Mouse (Mus musculus) large intestine, adult 2 months (tissue): ENCODE measurements around the gene Jtb. TPM values are rescaled to one million over a fixed set of nuclear protein-coding genes. Genes with fewer than 3 reads are reported as not detected.
A peak's percentile ranks its signal among the peaks of the same experiment; 100 is the strongest.
"Not testable (repeated sequence)": the region's sequence is repeated elsewhere in the genome, so short reads cannot be mapped to it uniquely, and the experiment has no call there.

ENCODE experiments used
- DNase-seq: peaks from one replicate; pipeline ENCODE4 v3.0.0-alpha.2; 2012; ENCODE audit warnings: low read depth, low spot score
- WGBS: fragments of 180-500 bp; shearing (Covaris S2); methylation state at CpG from one replicate; pipeline ENCODE4 v1.1.7; 2018; 5-methylcytosine and 5-hydroxymethylcytosine counted together
- polyA plus RNA-seq: library from polyadenylated mRNA; depleted of rRNA; stranded (reverse); fragments of >200 nt; gene quantifications from 2 replicates; pipeline ENCODE4 v1.2.3, GENCODE M21; 2012

Jtb gene
- polyA plus RNA-seq, 1 experiment: 53.6 TPM

DNA sequence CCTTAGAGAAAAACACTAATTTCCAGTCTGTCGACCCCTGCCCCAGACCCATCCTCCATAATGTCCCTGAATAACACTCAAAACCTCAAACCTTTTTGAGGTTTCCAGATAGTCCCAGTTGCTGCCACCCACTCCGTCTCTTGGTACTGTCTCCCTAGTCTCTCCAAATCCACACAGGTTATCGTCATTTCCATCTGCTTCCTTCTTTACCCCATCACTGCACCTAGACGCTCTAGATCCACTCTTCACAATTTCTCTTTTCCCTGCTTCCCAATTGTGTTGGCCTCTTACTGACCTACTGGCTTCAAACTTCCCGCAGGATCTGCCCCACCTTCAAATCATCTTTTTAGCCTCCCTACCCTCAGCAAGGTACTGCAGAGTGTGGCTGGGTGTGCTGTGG lies 10.3 kb upstream of the Jtb start:
- DNase-seq: no peak
- WGBS: 10% methylated on average over 5 of the region's 5 CpGs

DNA sequence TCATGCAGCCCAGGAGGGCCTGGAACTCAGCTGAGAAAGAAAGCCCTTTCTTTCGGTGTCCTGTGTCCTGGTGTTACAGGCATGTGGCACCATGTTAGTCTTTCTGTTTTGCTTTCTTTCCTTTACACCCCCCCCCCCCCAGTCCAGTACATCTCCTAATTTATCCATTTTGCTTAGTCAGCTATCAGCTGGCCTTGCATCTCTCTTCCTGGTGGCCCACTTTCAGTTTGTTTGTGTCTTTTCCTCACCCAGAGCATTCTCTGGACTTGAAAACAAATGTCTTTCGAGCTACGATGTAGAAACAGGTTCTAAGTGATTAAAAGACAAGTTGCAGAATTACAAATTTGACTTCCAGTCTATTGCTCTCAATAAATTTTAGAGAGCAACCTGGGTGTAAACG lies 8.9 kb upstream of the Jtb start:
- DNase-seq: no peak
- WGBS: 82% methylated on average over 4 of the region's 4 CpGs

DNA sequence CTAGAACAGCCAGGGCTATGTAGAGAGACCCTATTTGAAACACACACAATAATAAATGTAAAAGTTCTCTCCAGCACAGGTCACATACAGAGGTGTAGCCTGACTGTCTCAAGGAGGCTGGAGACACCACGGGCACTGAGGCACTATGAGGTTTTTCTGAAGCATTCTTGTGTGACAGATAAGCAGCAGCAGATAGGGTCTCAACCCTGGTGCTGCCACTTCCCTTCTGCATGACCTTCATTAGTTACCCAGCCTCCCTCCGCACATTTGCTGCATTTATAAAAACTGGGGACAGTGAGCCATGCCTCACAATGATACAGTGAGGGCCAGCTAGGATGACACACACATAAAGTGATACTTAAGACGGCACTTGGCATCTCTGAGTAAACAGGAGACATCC lies 8.5 kb upstream of the Jtb start:
- 80% methylated on average over 3 of the region's 3 CpGs for WGBS
- DNase-seq: no peak

DNA sequence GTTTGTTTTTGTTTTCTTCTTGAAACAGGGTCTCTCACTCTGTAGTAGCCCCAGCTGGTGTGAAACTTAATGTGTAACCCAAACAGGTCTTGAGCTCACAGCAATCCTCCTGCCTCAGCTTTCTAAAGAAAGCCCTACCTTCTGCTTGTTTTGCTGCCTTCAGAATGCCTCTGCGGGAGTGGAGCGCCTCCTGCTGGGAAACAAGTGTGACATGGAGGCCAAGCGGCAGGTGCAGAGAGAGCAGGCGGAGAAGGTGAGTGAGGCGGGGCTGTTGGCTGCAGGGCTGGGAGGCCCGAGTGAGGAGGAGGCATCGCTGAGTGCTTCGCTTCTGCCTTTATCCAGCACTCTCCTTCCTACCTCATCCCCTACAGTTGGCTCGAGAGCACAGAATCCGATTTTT lies 7.1 kb upstream of the Jtb start:
- no peak for DNase-seq
- 84% methylated on average over 10 of the region's 10 CpGs for WGBS

DNA sequence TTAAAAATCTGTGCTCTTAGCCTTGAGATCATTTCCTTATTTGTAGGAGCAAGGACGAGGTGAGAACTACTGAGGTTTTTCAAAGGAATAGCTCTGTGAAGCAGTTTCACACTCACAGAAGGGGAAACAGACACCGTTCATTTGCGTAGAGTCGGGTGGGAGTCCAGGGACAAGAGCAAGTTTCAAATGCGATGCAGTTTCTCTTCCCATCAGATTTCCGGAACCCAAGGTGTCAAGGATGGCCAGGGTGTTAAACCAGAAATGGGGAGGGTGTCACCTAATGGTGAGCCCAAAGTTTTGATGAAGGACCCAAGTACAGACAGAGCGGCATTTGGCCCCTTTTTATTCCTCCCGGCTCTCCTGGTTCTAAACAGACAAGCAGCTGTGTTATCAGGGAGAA lies 322 bp upstream of the Jtb start:
- DNase-seq: no peak

DNA sequence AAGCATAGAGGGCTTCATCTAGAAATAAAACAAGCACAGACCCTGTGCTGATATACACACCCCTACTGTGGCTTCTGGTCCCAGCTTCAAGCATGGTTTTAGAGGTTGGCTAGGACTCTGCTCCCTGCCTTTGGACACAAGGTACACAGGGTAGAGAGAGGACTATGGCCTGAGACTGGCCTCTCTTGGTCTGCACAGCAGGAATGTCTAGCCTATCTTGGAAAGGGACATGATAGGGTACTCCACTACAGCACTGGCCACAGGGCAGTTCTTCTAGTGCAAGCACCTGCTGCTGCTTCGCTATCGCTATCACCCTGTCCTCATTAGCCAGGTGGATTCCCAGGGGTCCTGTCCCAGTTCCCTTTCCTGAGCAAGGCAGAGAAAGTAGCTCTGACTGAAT lies 9.9 kb downstream of the Jtb start:
- DNase-seq: no peak
- 81% methylated on average over 2 of the region's 2 CpGs for WGBS

More for the DNA sequence above, 322 bp upstream of the Jtb start:
- 13% methylated on average over 8 of the region's 8 CpGs for WGBS

DNA sequence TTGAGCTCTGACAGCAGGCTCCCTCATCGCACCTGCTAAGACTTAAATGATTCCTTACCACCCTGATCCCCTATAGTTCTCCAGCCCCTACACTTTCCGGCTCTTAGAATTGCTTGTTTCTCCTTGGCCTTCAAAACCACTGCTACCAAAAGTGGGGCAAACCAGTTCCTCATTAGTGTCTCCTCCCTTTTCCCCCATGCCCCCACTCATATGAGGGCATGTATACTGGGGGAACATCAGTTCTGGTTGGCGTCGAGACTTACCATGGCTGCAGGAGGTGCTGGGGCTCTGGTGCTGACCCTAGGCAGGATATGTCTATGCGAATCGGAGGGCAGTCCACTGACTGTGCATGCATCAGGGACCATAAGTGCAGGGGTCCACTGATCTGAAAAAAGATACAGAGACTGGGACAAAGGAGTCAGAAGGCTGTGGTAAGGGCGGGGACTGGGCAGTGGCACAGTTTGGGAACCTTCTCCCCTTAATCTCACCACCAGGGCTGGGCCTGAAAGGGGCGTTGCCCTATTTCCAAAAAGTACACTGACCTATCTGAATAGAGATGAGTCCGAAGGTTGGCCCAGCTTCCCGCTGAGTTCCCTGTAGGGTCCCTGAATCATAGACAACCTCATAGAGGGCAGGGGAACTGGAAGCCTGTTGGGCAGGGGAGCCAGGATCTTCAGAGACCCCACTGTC lies 10.4 kb downstream of the Jtb start:
- WGBS: 73% methylated on average over 10 of the region's 10 CpGs
- DNase-seq: no peak

DNA sequence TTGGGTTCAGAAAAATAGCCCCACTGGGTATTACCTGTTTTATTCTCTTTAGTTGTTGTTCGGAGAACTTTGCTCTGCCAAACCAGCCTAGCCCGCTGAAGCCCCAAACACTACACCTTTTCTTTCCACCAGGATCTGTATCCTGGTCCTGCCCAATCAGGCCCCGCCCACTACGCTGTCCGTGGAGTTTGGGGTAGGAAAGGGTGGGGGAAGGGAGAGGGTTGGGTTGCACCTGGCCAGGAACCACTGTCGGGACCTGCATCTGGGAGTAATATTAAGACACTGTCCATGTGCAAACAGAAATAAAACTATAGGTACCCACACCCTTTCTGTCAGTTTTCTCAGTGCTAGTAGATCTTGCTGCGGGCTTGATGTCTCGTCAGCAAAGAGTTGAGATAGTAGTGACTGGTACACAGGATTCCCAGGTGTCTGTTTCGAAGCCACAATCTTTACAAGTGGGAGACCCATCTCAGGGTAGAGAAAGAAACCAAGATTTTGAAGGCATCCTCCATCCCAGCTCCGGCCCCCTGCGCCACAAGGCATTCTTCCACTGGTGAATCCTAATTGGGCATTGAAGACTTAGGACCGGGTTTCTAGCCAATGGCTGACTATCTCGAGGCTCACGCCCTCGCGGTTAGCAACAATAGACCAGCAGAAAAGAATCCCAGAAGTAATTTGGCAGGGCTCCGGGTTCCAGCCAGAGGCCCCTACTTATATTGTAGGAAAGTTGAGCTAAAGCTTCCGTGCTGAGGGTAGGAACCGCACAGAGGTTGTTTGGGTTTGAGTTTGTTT lies 11.8 kb downstream of the Jtb start, which contains the start of gene Creb3l4:
Gene Creb3l4, minus strand, starts transcription at position 529 of the 792 bp plus-strand sequence.
- DNase-seq: no peak

DNA sequence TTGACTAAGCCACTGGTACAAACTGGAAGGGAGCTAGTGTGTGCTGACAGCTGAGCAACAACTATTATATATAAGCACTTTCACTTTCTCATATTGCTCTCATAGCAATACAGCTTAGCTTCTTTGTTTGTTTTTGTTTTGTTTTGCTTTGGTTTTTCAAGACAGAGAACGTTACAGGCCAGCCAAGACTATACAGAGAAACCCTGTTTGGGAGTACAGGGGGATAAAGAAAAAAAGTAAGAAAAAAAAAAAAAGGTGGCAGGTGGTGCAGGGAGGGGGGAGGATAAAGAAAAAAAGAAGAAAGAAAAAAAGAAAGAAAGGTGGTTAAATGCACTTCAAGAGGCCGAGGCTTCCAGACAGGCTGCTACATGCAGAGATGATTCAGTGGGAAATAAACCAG lies 14.0 kb downstream of the Jtb start:
- WGBS: 43% methylated on average over 2 of the region's 2 CpGs
- no peak for DNase-seq

More for the DNA sequence above, 11.8 kb downstream of the Jtb start, which contains the start of gene Creb3l4:
- 10% methylated on average over 19 of the region's 19 CpGs for WGBS

DNA sequence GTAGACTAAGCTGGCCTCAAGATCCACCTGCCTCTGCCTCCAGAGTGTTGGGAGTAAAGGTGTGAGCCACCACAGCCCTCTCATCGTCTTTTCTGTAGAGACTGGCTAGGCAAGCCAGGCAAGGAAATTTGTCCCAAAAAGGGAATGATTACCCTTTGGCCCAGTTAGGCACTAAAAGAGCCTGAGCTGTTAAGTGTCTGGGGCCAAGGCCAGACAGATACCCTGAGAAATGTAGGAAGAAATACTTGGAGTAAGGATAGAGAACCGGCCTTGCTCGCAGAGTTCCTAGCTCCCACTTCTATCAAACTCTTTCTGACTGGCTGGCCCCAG lies 16.2 kb downstream of the Jtb start:
- no peak for DNase-seq
- WGBS: 0% methylated on average over 3 of the region's 3 CpGs

DNA sequence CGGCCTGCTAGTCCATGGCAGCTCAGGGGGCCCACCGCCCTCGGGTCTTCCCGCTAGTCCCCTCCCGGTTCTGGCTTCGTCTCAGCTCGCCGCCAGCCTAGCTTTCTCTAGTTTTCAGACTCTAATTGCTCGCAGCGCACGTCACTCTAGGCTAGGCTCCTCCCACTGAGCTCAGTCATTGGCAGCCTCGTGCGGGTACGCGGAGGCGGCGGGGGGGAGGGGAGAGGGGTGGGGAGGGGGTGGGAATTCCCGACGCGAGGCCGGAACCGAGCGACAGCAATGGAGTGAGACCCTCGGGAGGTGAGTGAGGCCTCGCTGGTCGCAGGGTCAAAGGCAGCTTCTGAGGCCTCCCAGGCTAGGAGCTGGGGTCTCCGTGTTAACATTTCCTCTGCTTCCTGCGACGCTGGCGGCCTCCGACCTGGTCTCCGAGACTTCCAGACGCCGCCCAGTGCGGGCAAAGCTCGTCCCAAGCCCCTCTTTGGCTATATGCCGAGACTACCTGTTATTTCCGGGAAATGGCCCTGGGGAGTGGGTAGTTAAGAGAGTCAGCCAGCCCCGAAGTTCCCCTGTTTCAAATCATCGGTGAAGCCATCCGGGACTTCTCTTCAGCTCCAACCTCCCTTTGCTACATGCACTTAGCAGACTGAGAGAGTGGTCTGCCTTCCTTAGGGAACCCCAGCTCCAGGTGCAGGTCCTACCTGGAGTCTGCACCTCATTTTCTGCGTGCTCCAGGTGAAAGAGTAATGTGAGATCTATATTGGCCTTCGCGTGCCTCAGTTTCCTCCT lies 16.8 kb downstream of the Jtb start, which contains the start of gene Slc39a1:
Gene Slc39a1, plus strand, starts transcription at position 213 of the 786 bp plus-strand sequence.
- peak; percentile 90 for DNase-seq
- WGBS: under 1% methylated on average over 44 of the region's 44 CpGs

DNA sequence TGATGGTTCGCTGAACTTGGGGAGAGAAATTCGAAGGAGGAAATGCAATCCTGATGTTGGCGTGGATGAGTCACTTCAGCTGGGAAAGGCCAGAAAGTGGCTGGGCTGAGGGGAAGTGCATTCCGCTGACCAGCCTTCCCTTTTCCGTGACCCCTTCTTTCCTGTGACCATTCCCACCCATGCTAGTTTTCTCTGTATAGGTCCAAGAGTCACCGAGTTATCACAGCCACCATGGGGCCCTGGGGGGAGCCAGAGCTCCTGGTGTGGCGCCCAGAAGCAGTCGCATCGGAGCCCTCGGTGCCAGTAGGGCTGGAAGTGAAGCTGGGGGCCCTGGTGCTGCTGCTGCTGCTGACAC lies 17.3 kb downstream of the Jtb start:
- WGBS: 3% methylated on average over 10 of the region's 10 CpGs
- no peak for DNase-seq

DNA sequence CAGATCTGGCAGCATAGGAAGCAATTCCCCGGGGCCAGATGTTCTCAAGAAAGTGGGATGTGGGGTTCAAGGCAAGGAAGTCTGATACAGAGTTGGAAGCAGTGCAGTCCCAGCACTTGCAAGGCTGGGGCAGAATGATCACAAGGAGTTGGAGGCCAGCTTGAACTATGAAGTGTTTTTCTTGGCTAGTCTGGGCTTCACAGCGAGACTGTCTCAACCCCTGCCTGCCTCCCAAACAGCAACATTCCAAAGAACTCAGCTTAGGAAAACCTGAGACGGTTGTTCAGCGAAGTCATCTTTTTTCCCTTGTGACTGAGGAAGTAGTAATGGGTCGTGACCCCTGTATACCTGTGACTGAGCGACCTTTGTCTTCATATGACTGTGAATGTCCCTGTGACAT lies 19.4 kb downstream of the Jtb start:
- no peak for DNase-seq
- whole genome bisulfite sequencing: 78% methylated on average over 6 of the region's 6 CpGs

DNA sequence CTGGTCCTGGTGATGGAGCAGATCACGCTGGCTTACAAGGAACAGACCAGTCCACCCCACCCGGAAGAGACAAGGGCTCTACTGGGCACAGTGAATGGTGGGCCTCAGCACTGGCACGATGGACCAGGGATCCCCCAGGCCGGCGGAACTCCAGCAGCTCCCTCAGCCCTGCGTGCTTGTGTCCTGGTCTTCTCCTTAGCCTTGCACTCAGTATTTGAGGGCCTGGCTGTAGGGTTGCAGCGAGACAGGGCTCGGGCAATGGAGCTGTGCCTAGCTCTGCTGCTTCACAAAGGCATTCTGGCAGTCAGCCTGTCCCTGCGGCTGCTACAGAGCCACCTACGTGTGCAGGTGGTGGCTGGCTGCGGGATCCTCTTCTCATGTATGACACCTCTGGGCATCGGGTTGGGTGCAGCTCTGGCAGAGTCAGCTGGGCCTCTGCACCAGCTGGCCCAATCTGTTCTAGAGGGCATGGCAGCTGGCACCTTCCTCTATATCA lies 20.4 kb downstream of the Jtb start:
- 92% methylated on average over 9 of the region's 12 CpGs for WGBS
- not testable (repeated sequence) for DNase-seq

DNA sequence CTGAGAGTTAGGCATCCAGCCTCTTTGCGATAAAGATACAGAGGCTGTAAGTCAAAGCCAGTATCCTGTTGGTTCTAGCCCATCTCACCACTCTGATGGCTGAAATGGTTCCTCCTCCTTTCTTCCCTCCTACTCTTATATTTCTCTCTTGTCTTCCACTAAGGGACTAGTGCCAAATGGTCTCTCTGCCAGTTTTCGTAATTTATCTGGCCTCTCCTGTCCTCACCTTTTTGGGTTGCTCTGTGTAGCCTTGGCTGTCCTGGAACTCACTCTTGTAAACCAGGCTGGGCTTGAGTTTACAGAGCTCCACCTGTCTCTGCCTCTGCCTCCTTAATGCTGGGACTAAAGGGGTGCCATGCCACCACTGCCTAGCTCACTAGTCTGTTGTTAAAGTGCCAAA lies 21.3 kb downstream of the Jtb start:
- not testable (repeated sequence) for DNase-seq
- WGBS: 77% methylated on average over 2 of the region's 2 CpGs

DNA sequence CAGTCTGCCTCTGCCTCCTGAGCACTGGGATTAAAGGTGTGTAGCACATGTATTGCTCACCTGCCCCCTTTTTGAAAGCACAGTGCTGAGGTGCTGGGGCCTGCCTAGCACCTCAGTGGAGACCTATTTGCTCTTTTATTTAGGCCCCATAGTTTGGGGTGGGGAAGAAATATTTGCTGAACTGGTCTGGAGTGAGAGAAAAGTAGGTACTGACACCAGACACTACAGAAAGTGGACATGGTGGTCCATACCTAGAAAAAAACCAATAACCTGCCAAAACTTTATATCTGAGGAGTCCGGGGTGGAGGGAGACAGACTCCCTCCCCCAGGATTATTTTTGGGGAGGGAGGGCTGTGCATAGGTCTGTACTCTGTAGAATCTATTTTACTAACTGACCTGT lies 21.8 kb downstream of the Jtb start:
- not testable (repeated sequence) for DNase-seq
- WGBS: 70% methylated on average over 1 of the region's 1 CpGs

DNA sequence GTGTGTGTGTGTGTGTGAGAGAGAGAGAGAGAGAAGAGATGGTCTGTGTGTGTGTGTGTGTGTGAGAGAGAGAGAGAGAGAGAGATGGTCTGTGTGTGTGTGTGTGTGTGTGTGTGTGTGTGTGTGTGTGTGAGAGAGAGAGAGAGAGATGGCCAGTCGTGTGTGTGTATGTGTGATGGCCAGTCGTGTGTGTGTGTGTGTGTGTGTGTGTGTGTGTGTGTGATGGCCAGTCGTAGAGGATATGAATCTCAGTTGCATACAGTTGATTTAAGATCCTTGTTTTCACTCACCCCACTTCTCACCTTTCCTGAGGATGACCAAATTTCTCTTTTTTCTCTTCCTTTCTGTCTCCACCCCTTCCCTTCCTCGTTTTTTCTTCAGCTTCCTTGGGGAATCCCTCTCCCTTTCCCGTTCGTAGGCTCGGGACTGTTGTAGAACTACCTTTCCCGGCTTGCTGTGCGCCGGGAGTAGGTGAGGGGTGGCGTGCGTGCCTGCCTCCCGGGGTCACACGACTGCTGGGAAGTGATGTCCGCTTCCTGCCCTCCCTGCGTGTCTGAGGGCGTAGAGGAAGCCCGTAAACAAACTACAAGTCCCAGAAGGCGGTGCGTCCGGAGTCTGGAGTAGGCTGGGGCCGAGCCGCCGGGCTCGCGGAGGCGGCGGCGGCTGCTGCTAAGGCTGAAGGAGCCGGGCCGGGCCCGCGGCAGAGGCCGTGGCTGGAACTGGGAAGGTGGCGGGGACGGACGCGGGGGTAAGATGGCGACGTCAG lies 22.4 kb downstream of the Jtb start, which contains the start of gene Crtc2:
Gene Crtc2, plus strand, starts transcription at position 511 of the 766 bp plus-strand sequence.
- peak; percentile 94 for DNase-seq
- WGBS: under 1% methylated on average over 40 of the region's 40 CpGs

DNA sequence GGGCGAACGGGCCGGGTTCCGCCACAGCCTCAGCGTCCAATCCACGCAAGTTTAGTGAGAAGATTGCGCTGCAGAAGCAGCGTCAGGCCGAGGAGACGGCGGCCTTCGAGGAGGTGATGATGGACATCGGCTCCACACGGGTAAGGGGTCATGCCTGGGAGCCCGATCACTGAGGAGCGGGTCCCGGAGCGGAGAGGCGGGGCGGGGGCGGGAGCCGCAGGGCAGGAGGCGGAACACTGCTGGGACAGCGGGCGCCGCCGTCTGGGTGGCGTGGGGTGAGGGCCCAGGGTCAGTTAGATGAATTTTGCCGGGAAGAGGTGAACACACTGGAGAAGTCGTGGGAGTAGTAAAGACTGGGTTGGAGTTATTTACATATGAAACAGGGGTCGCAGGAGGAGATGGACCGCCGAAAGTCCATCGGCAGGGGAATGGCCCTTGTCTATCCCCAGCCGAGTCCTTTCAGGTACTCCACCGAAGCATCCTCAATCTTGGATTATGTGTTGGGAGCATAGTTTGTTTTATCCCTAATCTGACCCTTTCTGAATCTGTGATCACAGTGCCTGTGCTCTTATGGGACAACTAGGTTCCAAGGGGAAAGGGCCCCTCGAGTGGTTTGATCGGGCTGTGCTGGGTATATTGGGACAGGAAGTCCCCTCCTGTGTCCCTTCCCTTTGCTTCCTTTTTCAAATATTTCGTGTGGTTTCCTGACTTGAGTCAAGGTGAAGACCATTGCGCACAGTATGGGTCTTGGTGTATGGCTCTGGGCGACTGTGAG lies 23.2 kb downstream of the Jtb start:
- DNase-seq: no peak
- WGBS: under 1% methylated on average over 40 of the region's 41 CpGs

DNA sequence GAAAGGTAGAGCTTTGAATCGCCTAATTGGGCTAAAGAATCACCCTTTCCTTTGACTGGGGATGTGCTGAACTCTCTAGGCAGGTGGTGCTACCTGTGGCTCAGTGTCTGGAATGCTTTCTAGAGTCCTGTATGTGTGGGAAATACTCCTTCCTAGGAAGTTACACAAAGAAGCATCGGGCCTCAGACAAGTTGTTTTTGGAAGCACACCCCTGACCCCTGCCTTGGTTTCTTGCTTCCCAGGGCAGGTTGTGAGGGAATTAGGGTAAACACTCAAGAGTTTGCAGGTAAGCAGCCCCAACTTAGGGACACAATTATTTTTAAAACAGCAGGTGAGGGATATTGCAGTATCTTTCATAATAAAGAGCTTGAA lies 23.8 kb downstream of the Jtb start:
- DNase-seq: no peak
- 2% methylated on average over 2 of the region's 2 CpGs for WGBS
